Mouse (Mus musculus) CD4-positive, CD25-positive, alpha-beta regulatory T cell, adult 2 months (primary cell): ENCODE results near the gene Rnf43.

Experiments used
- DNase-seq: peaks from one replicate; pipeline ENCODE4 v3.0.0-alpha.2; 2012; ENCODE audit warnings: low read depth, low spot score

Gene Rnf43

DNA sequence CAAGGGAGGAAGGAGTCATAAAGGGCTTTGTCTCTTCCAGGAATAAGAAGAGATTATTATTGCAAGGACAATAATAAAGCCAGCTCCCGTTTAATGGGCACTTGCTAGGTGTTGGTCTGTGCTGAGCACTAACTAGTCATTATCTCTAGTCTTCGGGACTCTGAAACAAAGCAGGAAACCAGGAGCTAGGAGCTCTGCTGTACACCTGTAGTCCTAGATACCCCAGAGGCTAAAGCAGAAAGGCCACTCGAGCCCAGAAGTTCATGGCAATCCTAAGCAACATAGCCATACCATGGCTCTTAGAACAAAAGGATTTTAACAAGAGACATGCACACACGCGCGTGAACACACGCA is 47.7 kb downstream of the Rnf43 start:
- DNase-seq, result no peak

DNA sequence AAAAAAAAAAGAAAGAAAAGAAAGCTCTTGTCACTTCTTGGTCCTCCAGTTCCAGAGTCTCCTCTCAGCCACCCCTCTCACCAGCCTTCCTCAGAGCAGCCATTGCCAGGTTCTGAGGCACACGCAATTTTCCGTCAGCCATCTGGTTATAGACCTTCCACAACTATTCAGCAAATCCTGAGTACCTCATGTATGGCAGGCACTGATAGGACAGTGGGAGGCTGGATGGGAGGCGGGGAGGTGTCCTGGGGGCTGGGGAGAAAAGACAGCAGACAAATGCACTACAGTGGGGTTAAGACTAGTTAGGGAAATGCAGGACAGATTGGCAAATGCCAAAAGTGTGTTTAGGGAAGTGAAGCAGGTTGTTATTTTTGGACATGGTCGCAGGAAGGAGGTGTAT is 49.7 kb downstream of the Rnf43 start:
- no peak for DNase-seq

DNA sequence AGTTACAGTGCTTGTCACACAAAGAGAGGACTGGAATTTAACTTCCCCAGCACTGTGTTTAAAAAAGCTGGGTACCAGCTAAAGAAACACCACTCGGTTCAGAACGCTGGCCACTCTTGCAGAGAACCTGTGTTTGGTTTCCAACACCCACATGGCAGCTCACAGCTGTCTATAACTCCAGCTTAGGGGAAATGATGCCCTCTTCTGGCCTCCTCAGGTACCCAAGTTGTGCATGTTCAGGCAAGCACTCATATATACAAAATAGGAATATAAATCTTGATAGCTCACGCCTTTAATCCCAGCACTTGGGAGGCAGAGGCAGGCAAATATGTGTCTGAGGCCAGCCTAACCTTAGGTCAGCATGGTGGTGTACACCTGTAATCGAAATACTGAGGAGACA is 53.5 kb downstream of the Rnf43 start:
- no peak for DNase-seq

DNA sequence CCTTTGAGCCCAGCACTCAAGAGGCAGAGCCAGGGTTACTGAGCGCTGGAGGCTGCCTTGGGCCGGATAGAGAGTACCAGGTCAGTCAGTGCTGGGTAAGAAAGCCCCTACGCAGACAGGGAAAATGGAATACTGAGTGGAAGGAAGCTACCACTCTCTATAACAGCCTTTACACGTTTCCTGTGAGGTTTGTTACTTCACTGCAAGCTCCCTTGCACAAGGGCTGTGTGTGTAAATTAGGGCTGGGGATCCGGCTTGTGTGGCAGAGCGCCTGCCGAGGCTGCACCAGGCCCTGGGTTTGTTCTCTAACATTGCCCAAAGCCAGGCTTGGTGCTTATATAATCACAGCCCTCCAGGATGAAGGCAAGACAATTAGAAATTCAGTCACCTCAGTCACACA is 57.0 kb downstream of the Rnf43 start:
- peak; percentile 48 for DNase-seq

DNA sequence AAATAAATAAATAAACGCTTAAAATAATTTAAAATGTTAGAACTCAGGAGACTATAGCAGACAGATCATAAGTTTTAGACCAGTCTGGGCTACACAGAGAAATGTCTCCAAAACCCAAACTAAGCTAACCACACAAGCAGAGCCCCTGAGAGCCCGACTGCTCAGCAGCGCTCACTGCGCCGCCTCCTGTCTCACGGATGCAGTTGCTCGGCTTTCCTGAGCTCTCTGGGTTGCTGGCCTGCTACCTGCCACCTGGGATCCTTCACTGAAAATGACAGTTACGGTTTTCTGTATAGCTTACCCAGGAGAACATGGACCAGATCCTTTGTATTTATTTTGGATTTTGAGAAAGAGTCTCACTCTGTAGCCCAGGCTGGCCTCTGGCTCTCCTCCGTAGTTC is 57.8 kb downstream of the Rnf43 start:
- peak; percentile 88 for DNase-seq

DNA sequence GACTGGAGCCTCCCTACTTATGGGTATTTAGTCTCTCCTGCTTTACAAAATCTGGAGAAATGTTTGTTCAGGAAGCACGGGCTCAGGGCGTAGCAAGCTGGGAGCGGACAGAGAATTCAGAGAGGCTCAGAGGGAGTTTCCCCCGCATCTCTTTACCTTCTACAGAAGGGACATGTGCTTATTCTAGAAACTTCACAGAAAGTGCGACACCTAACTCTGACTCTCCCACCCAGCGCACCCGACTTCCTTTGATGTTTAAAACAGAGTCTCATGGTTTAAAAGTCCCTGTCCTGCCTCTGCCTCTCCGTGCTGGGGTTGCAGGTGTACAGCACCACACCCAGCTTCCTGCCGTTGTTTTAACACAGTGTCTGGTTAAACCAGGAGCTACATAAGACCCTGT is 58.3 kb downstream of the Rnf43 start:
- peak; percentile 88 for DNase-seq

DNA sequence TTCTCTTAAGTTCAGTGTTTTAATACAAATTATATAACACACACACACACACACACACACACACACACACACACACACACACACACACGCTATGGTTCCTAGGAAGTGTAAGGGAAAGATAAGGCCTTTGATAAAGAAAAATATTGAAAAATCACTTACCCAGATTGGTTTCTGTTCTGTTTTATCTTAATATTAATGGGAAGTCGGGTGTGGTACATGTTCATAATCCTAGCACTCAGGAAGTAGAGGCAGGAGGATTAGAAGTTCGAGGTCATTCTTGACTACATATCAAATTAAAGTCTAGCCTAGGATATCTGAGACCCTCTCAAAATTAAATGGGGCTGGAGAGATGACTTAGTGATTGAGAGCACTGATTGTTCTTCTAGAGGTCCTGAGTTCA is 59.6 kb downstream of the Rnf43 start:
- DNase-seq, result no peak

DNA sequence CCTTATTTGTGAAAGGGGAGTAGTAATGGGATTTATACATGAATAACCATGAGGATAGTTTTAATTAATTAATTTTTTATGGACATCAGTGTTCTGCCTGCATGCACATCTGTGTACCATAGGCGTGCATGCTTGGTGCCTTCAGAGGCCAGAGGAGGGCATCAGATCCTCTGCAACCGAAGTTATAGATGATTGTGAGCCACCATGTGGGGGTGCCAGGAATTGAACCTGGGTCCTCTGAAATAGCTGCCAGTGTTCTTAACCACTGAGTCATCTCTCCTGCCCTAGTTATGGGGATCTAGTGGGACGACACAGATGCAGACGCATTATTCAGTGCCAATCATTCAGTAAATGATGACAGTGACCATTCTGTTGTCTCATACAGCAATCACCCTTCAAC is 60.4 kb downstream of the Rnf43 start:
- no peak for DNase-seq

DNA sequence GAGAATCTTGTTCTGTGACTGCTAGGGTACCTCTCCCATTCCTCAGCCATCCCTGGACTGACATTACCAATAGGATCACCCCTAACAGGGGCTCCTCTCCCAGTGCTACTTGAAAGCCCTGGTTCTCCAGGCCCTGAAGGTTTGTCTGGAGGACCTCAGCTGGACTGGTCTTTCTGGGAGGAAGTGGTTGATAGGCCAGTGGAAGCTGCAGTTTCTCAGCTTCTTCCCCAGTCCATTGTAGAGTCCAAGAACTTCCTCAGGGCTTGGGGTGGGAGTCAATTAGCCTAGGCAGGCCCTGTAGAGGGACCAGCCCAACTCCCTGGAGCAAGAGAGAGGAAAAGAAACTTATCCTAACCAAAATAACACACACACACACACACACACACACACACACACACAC is 63.0 kb downstream of the Rnf43 start:
- DNase-seq, result no peak

DNA sequence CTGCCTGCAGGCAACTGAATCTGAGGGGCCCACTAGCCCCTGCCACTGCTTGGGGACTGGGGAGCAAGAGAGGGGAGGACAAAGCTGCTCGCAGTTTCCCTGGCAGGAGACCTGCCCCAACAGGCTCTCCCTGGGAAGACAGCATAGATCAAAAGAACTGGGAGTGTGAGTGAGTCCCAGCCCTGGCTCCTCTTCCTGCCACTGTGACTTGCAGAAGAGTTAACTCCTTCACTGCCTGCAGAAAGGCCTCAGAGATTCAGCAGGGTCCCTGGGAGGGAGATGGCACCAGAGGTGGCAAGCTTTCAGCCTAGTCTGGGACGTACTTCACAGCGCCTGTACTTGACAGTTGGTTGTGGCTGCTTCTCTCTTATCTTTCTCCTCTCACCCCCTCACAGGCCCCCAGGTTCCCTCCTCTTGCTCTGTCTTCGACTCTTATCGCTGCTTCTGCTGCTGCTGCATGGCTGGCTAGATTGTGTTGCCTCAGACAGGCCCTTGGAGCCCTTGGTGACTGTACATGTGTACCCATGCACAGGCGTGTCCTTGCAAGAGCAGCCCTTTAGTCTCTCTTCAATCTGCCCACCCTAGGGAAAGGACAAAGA is 63.5 kb downstream of the Rnf43 start:
- peak; percentile 44 for DNase-seq

DNA sequence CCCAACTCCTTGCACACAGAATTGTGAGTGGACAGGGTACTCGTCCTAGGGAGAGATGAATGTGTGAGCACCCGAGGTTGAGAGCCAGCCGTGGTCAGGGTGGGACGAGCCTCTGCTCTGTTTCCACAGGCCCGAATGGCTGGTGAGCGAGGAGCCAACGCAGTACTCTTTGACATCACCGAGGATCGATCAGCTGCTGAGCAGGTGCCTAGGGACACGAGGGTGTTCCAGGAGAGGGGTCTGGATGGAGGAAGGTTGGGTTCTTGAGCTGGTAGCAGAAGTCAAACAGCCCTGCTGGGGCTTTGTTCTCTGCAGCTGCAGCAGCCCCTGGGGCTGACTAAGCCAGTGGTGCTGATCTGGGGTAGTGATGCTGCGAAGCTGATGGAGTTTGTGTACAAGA is 64.5 kb downstream of the Rnf43 start:
- no peak for DNase-seq

DNA sequence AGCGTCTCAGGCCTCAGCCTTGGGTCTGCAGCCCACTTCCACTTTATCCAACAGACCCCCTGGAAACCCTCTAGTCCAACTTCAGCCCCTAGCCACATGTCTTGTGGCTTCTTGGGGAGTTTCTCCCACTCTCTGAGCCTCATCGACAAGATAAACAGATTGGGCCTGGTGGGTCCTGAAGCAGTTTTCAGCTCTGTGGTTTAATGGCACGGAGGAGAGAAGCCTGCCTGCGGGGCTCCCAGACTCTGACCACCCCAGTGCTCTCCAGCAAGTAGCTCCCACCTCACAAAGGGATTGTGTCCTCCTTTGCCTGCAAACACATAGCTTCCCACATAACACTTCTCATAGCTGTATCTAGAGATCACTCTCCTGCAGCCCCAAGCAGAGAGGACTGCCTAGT is 64.9 kb downstream of the Rnf43 start:
- no peak for DNase-seq

DNA sequence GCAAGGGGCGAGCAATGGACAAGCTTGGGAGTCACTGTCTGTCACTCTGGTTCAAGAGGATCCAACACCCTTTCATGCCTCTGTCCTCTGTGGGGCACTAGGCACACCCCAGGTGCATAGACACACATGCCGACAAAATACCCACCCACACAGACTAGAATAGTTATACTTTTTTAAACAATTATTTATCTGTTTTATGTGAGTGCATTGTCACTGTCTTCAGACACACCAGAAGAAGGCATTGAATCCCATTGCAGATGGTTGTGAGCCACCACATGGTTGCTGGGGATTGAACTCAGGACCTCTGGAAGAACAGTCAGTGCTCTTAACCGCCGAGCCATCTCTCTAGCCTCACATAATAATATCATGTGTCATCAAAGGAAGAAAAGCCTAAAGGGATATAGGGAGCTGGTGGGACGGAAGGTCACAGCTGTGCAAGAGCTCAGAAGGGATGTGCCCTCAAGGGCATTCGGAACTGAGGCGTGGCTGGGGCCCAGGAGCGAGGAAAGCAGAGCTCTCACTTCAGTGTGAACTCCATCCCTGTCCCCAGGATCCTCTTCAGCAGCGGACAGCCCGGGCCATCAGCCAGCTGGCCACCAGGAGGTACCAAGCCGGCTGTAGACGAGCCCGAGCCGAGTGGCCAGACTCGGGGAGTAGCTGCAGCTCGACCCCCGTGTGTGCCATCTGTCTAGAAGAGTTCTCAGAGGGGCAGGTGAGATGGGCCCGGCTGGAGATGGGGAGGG is 66.5 kb downstream of the Rnf43 start:
- DNase-seq, result no peak

DNA sequence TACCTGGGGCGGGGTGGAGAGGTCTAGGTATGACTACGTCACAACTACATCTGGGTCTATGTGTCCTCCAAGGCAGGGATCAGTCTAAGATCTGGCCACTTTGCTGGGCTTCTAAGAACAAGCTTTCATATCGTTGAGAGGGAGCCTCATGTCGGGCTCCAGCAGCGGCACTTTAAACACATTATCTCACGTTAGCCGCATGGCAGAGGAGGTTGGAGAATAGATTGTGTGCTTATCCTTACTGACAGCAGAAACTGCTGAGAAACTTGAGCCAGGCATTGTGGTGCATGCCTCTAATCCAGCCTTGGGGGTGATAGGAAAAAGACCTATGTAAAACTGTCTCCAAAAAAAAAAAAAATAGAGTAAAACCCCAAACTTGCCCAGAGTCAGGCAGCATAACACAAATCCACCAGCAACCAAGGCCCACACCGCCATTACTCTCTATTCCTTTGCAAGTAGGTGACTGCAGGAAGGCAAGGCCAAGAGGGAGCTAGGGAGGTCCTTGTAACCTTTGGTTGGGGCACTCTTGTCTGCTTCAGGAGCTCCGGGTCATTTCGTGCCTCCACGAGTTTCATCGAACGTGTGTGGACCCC is 67.2 kb downstream of the Rnf43 start:
- DNase-seq, result no peak

DNA sequence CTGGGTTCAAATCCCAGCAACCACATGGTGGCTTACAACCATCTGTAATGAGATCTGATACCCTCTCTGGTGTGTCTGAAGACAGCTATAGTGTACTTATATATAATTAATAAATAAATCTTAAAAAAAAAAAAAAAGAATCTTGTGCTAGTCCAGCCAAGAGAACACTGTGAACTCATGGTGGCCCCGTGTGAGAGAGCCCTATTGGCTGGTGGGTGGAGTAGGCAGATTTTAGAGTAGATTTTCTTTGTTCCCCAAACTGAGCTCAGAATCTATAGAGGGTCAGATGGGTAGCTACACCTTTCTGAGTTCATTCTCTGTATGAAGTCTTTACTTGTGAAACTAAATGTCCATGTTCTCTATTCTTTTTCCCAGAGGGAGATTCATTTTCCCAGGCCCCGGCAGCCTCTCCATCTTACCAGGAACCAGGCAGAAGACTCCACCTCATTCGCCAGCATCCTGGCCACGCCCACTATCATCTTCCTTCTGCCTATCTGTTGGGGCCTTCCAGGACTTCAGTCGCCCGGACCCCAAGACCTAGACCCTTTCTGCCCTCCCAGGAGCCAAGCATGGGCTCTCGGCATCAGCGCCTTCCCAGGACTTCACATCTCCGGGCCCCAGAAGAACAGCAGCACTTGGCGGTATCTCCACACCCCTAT is 68.3 kb downstream of the Rnf43 start:
- no peak for DNase-seq

DNA sequence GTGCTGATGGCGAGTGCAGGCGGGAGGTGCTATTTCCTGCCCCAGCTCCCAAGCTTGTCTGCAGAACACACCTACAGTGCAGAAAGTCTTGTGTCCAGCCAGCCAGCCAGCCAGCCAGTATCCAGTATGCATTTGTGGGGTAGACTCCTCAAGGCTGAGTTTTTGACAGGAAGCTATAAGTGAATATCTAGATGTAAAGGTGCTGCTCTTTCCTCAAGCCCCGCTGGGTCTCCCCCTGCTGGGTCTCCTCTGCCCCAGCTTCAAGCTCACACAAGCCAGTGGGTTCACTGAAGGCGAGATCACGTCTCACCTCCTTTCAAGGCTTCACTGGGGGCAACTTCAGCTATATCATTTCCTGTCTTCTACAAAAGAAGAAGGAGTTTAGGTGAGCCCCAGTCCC is 71.8 kb downstream of the Rnf43 start:
- DNase-seq, result peak; percentile 67

DNA sequence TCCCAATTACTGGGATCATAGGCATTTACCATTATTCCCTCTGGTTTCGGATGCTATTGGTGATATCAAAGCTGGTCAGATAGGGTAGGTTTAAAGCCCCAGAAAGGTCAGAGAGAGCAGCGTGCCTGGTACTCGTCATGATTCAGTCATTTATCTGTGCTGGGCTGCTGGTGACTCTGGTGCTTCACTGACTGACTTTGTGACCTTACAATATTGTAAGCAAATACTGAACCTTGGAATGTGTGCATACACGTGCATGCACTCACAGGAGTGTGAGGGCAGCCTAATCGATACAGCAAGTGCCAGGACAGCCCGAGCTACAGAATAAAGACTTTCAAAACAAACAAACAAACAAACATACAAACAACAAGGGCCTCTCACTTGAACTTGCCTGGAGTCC is 73.2 kb downstream of the Rnf43 start:
- peak; percentile 9 for DNase-seq

DNA sequence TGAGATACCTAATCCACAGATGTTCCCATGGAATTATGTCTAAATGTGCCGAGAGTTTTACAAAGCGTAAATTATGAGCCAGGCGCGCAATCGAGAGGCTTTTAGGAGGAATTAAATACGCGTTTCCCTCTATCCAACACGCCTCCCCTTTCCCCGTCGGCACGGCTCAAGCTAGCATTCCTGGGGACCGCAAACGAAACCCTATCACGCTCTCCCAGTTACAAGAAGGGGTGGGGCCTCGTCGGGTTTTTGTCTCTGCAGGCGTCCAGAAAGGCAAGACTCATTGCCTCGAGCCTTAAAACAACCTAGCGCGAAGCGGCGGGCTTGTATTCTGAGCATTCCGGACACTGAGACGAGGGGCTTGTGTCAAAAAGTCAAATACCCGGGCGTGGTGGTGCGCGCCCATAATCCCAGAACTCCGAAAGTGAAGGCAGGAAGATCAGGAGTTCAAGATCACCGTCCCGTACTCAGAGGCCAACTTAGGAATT is 74.2 kb downstream of the Rnf43 start:
- DNase-seq, result peak; percentile 69

DNA sequence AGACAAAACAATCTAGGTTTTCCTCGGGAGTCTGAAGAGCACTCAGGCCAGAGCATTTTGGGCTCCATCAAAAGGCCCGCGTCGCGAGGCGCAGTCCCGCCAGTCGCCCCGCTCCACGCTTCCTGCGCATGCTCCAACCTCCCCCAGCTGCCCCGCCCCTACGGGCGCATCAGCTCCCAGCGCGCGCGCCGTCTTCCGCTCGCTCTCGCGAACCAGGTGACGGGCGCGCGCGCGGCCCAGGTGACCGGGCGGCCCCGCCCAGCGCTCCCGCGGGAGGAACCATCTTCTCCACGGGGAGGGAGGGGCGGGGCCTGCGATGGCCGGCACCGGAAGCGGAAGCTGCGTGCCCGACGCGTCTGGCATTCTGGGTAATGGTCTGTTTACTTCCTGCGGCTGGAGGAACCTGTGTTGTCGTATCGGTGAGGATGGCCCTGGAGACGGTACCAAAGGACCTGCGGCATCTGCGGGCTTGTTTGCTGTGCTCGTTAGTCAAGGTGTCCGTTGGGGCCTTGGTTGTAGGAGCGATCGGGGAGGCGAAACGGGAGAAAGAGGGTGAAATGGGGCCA is 74.7 kb downstream of the Rnf43 start, which contains the start of gene Supt4a:
Supt4a (plus strand) TSS at position 378 of the 566 bp plus-strand sequence.
- DNase-seq, result peak; percentile 99

DNA sequence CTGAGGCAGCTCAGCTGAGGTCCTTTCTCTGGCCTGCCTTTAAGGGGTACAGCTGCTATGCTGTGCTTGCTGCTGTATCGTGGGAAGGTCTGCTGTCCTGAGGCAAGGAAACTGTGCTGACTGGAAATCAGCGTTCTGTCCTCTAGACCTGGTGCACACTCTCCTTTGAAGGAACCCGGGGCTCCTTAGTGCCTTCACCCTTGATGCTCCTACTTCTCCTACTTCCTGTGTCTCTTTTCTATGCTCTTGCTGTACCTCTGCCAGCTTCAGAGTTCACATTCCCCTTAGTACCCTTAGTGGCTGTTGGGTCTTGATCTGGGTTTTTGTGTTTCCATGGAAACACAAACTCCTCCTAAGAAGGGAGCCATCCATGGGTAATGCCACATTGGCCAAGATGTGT is 81.2 kb downstream of the Rnf43 start:
- no peak for DNase-seq

DNA sequence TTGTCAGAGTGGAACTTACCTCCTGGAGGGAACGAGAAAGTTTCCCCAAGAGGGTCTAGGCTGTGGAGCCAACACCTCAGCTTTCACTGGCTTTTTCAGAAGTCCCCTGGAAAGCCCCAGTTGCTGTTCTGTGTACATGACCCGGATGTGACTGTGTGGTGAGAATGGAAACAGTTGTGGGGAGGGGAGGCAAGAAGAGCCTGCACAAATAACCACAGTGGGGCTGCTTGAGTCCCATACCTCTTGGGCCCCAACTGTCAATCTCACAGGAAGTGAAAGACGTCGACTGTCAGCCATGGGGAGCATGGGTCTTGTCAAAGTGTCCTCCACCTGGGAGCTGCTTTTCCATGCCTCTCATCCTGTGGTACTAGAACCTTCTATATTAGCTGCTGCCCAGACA is 82.4 kb downstream of the Rnf43 start:
- peak; percentile 94 for DNase-seq
